Mouse (Mus musculus) left cerebral cortex, adult 11 months (tissue): ENCODE data around the gene Pafah1b3.
"Not testable (repeated sequence)": the region's sequence is repeated elsewhere in the genome, so short reads cannot be mapped to it uniquely, and the experiment has no call there.

Source experiments
- DNase-seq: peaks from one replicate; pipeline ENCODE4 v3.0.0; 2022; ENCODE audit warnings: low spot score

The Pafah1b3 gene

DNA sequence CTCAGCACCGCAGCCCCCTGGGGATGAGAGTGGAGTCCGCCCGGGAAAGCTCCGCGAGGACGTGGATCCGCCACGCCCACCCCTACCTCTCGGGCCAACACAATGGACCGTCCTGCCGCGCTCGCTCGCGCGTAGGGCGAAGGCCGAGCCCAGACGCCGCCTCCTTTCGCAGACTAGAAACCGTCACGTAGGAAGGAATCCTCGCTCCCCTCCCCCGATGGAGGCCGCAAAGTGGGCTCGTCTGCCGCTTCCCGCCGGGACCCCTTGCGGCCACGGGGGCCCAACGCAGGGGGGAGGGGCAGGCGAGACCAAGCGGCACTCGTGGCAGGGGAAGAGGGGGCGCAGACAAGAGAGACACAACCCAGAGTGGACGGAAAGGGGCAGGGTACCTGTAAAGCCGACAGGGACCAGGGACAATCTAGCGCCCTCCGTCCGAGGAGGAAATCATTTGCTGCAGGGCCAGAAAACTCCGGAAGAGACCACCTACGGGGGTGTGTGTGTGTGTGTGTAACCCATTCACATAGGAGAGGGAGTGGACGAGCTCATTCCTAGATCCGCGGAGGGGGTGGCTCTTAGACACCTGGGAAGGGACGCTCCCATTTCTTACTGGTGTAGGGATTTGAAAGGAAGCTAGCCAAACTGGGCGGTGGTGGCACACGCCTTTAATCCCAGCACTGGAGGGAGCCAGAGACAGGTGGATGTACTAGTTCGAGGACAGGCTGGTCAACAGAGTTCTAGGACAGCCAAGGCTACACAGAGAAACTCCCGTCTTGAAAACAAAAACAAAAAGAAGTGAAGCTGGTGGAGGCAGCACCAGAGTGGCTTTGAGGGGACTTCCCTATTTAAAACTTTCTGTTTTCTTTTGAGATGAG is at the start of gene Pafah1b3:
Gene Pafah1b3, minus strand, starts transcription at position 533 of the 872 bp plus-strand sequence.
- peak; percentile 79 for DNase-seq

GRCm38 (mm10) chr7:25341000-25341784 is 43.4 kb upstream of the Pafah1b3 start:
- peak; percentile 29 for DNase-seq

DNA sequence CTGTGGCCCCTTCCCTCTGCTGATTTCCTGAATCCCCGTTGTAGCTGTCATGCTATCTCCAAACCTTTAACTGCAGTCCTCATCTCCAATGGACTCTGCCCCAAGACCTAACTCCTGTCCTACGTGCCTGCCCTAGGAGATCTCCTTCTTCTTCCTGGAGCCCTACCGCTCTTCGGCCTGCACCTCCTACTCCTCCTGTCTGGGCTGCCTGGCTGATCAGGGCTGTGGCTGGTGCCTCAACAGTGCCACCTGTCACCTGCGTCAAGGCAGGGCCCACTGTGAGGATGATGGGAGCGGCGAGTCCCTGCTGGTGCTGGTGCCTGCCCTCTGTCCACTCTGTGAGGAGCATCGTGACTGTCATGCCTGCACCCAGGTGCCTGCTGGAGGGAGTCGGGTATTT is 41.5 kb upstream of the Pafah1b3 start:
- DNase-seq, result no peak

GRCm38 (mm10) chr7:25334472-25334871 is 36.7 kb upstream of the Pafah1b3 start:
- no peak for DNase-seq

DNA sequence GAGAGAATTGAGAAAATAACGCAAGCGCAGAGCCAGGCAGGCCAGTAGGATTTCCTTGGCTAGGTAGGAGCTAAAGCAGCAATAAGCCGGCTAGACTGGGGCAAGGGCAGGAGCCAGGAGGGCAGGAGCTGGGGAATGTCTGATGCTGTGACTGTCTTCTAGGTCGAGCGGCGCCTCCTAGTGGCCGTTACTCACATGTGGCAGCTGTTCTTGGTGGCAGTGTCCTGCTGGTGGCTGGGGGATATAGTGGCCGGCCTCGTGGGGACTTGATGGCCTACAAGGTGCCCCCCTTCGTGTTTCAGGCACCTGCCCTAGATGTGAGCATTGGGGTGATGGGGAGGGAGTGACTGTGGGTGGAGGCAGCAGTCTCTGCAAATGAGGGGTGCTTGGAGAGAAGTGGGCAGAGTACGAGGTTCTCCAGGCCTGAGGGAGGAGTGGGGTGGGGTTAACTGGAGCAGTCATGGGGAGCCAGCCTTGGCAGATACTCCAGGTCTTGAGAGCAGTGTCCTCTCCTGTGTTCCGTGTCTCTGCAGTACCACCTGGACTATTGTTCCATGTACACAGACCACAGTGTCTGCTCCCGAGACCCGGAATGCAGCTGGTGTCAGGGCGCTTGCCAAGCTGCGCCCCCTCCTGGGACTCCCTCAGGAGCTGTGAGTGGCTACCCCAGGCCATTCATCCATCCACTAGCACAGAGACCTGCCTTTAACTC is 36.0 kb upstream of the Pafah1b3 start:
- peak; percentile 41 for DNase-seq

DNA sequence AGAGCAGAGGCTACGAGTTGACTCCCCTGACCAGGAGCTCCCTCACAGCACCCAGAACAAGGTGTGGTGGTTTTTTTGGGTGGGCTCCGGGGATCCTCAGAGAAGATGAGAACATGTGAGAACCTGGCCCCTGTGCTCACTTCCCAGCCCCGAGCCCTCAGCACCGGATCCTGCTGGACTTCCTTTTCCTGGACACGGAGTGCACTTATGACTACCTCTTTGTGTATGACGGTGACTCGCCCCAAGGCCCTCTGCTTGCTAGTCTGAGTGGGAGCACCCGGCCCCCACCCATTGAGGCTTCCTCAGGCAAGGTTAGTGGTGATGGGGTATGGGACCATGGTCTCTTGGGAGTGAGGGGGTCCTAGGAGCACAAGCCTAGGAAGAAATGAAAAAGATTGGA is 28.4 kb upstream of the Pafah1b3 start:
- no peak for DNase-seq

- not testable (repeated sequence) for DNase-seq
Measured at GRCm38 (mm10) chr7:25325431-25325830, 27.6 kb upstream of the Pafah1b3 start.

- no peak for DNase-seq
Measured at GRCm38 (mm10) chr7:25323219-25323618, 25.4 kb upstream of the Pafah1b3 start.

DNA sequence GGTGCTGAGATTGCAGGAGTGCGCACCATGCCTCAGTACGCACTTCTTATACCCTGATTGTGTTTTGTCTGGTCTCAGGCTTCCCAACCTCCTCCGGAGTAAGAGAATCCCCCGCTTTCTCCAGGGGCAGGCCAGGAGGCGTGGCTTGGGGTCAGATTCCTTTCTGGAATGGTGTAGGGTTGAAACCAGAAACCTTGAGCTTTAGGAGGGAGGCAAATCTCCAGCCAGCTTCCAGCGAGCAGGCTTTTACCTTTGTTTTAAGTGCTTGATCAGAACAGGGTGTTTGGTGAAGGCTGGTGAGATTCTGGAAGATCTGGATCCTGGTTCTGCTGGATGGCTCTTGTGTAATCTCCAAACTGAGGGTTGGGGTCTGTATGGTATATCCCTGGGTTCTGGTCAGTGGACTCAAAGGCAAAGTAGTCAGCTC is 24.3 kb upstream of the Pafah1b3 start:
- no peak for DNase-seq

GRCm38 (mm10) chr7:25317446-25317999 is 19.7 kb upstream of the Pafah1b3 start:
- DNase-seq, result no peak

- DNase-seq, result peak; percentile 97
Measured at GRCm38 (mm10) chr7:25316532-25317445, 19.0 kb upstream of the Pafah1b3 start, which contains the start of gene Megf8. Gene Megf8 (plus strand): TSS chr7:25317164.

GRCm38 (mm10) chr7:25315306-25316041 is 17.7 kb upstream of the Pafah1b3 start:
- DNase-seq, result no peak

- DNase-seq, result no peak
Measured at GRCm38 (mm10) chr7:25314606-25315305, 17.0 kb upstream of the Pafah1b3 start.

DNA sequence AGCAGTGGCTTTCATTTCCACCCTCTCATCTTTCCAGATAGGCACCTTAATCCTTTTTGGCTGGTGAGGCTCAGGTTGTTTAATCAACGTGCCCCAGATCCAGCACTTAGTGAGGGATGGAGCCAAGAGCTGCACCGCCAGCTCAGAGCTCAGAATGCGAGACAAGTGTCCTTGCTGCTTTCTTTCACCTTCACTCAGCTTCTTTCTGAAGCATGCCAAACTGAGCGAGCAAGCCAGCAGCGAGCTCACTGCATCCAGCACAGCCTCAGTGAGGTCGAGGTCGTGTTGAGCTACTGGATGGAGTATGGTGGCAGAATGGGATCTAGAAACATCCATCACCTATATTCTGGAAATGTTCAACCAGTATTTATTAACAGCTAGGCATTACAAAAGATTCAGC is 15.5 kb upstream of the Pafah1b3 start:
- no peak for DNase-seq

GRCm38 (mm10) chr7:25311193-25311592 is 13.4 kb upstream of the Pafah1b3 start:
- DNase-seq, result no peak

GRCm38 (mm10) chr7:25309425-25309824 is 11.6 kb upstream of the Pafah1b3 start:
- no peak for DNase-seq

- DNase-seq, result no peak
Measured at GRCm38 (mm10) chr7:25308702-25309318, 11.0 kb upstream of the Pafah1b3 start.

DNA sequence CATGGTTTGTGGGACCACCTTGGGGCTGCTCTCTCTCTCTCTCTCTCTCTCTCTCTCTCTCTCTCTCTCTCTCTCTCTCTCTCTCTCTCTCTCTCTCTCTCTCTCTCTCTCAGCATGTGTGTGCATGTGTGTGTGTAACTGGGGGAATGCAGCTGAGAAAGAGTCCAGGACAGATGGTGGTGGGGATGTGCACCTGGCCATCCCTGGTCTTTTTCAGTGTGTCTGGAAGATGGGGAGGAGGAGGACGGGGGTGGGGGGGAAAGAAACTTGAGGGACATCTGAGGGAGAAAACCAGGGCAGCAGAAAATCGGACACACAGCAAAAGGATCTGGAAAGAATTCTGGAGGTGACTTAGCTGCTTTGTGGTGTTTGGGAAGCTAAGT is 8.8 kb upstream of the Pafah1b3 start:
- no peak for DNase-seq

GRCm38 (mm10) chr7:25305956-25306613 is 8.3 kb upstream of the Pafah1b3 start, which contains the start of gene Tmem145:
Gene Tmem145 (plus strand): TSS chr7:25306106.
- DNase-seq, result no peak
